In the genomic region with DNA sequence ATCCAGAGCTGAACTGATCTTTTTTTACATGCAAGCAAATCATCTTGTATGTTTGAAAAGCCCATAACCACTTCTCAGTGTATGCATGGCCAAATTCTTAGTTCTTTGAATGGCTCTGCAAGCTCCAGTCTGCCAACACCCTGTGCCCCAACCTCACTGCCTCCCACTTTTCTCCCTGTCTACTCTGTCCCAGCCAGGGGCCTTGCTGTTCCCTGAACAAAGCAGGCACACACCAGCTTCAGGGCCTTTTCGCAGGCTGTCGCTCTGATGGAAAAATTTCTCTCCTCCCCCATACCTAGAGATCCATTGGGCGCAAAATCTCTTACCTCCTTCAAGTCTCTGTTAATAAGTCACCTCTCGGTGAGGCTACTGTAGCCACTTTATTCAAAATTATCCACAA, we compare ENCODE assay signal across 20 mouse cellular contexts.
DNase-seq lines count a peak whose midpoint lies in the region; ATAC-seq and TF ChIP-seq lines count a peak whose summit lies in the region.
"Had no signal": no experiment of that assay in that cellular context is flagged by ENCODE, and none has a peak within 500 bp of the region (broad histone marks: within the 10 kb centered on the region; RNA-seq: fewer than 3 reads in every experiment).

No protein-coding gene starts in this region.

- no peak overlapping the region for H3K27ac ChIP-seq in kidney, embryonic 14.5 days (ENCODE audit: low read depth, low read length)
- H3K27ac ChIP-seq in neural tube, embryonic 15.5 days (replicated peaks), result no peak overlapping the region
- H3K27ac ChIP-seq in kidney, postnatal 0 days, result no peak overlapping the region
- H3K27ac ChIP-seq in liver, postnatal 0 days (ENCODE audit: low read depth), result no peak overlapping the region
- H3K27ac ChIP-seq: embryonic facial prominence, embryonic 10.5 days; embryonic facial prominence, embryonic 12.5 days; forebrain, embryonic 13.5 days; forebrain, embryonic 15.5 days had no signal

- H3K9ac ChIP-seq in kidney, embryonic 14.5 days (ENCODE audit: low read depth, low read length), result no peak overlapping the region
- no peak overlapping the region for H3K9ac ChIP-seq in neural tube, embryonic 15.5 days (replicated peaks)
- H3K9ac ChIP-seq in kidney, postnatal 0 days (ENCODE audit: low read depth, low read length), result no peak overlapping the region
- H3K9ac ChIP-seq in liver, postnatal 0 days (replicated peaks), result no peak overlapping the region
- H3K9ac ChIP-seq: embryonic facial prominence, embryonic 12.5 days; forebrain, embryonic 13.5 days; forebrain, embryonic 15.5 days had no signal

- ATAC-seq in kidney, embryonic 14.5 days (ENCODE audit: low FRiP score, low TSS enrichment), result peak; percentile 83; the same call in 1 of the 2 replicates
- ATAC-seq in neural tube, embryonic 15.5 days (ENCODE audit: low FRiP score), result no peak
- ATAC-seq in kidney, postnatal 0 days (replicated peaks; ENCODE audit: low FRiP score, low read depth), result 0 out of 2 replicates have a peak, but pooled peaks have one; percentile 40
- no peak for ATAC-seq in liver, postnatal 0 days
- ATAC-seq: forebrain, embryonic 13.5 days; forebrain, embryonic 15.5 days had no signal

- no peaks in the 10 kb centered on the region for H3K27me3 ChIP-seq in kidney, embryonic 14.5 days (ENCODE audit: control insufficient read depth, insufficient read depth, low read length)
- H3K27me3 ChIP-seq in neural tube, embryonic 15.5 days (replicated peaks), result no peaks in the 10 kb centered on the region
- H3K27me3 ChIP-seq in kidney, postnatal 0 days (ENCODE audit: insufficient read depth, low read length), result no peaks in the 10 kb centered on the region
- H3K27me3 ChIP-seq in liver, postnatal 0 days (ENCODE audit: insufficient read depth, low read length), result no peaks in the 10 kb centered on the region
- H3K27me3 ChIP-seq: embryonic facial prominence, embryonic 12.5 days; forebrain, embryonic 13.5 days; forebrain, embryonic 15.5 days had no signal

- TF ChIP-seq CTCF in kidney, postnatal 0 days (IDR thresholded peaks at IDR 0.05; ENCODE audit: low read depth), result no peak
- no peak for TF ChIP-seq CTCF in liver, postnatal 0 days (IDR thresholded peaks at IDR 0.05; ENCODE audit: low read depth)

- H3K4me3 ChIP-seq in kidney, embryonic 14.5 days (ENCODE audit: low read length), result no peak overlapping the region
- H3K4me3 ChIP-seq in neural tube, embryonic 15.5 days (replicated peaks), result no peak overlapping the region
- no peak overlapping the region for H3K4me3 ChIP-seq in kidney, postnatal 0 days (replicated peaks; ENCODE audit: low read depth, low read length)
- no peak overlapping the region for H3K4me3 ChIP-seq in liver, postnatal 0 days (ENCODE audit: low read depth, low read length)
- H3K4me3 ChIP-seq: embryonic facial prominence, embryonic 10.5 days; embryonic facial prominence, embryonic 12.5 days; forebrain, embryonic 13.5 days; forebrain, embryonic 15.5 days had no signal

- H3K9me3 ChIP-seq in kidney, embryonic 14.5 days (ENCODE audit: control insufficient read depth, low read length), result no peaks in the 10 kb centered on the region
- no peaks in the 10 kb centered on the region for H3K9me3 ChIP-seq in neural tube, embryonic 15.5 days (replicated peaks)
- H3K9me3 ChIP-seq in kidney, postnatal 0 days (replicated peaks; ENCODE audit: low read length), result no peaks in the 10 kb centered on the region
- no peaks in the 10 kb centered on the region for H3K9me3 ChIP-seq in liver, postnatal 0 days (ENCODE audit: low read length)
- H3K9me3 ChIP-seq: embryonic facial prominence, embryonic 10.5 days; embryonic facial prominence, embryonic 12.5 days; forebrain, embryonic 13.5 days; forebrain, embryonic 15.5 days had no signal

- 52% methylated on average over 4 of the region's 4 CpGs for WGBS in kidney, embryonic 14.5 days
- WGBS in neural tube, embryonic 15.5 days, result 86% methylated on average over 4 of the region's 4 CpGs
- WGBS in kidney, postnatal 0 days, result 45% methylated on average over 4 of the region's 4 CpGs
- 79% methylated on average over 4 of the region's 4 CpGs for whole genome bisulfite sequencing in liver, postnatal 0 days (ENCODE audit: insufficient replicate concordance)

- TF ChIP-seq EP300 in liver, postnatal 0 days (IDR thresholded peaks at IDR 0.05; ENCODE audit: low read depth), result no peak

- no peaks in the 10 kb centered on the region for H3K4me1 ChIP-seq in kidney, embryonic 14.5 days (ENCODE audit: control insufficient read depth, insufficient read depth, low read length)
- no peaks in the 10 kb centered on the region for H3K4me1 ChIP-seq in neural tube, embryonic 15.5 days
- no peaks in the 10 kb centered on the region for H3K4me1 ChIP-seq in kidney, postnatal 0 days (replicated peaks; ENCODE audit: insufficient read depth, low read length)
- no peaks in the 10 kb centered on the region for H3K4me1 ChIP-seq in liver, postnatal 0 days (ENCODE audit: insufficient read depth)
- H3K4me1 ChIP-seq: embryonic facial prominence, embryonic 10.5 days; embryonic facial prominence, embryonic 12.5 days; forebrain, embryonic 13.5 days; forebrain, embryonic 15.5 days had no signal

- peak; percentile 4 to 8 for DNase-seq in kidney, adult 8-10 months
- DNase-seq in kidney, postnatal 25 days, result no peak
- DNase-seq in kidney, postnatal 10 days, result no peak
- peak; percentile 6 for DNase-seq in neural tube, embryonic 10.5 days (ENCODE audit: extremely low spot score, low spot score)
- peak; percentile 7 for DNase-seq in kidney, postnatal 0 days (ENCODE audit: low spot score)
- DNase-seq in liver, postnatal 0 days, result no peak
- DNase-seq: adrenal gland, adult 2 months; adrenal gland, postnatal 14 days; adrenal gland, postnatal 36 days; cerebellum, adult 11-12 months; cerebellum, adult 2 months; cerebellum, adult 9-10 months; cerebellum, postnatal 10 days; cerebellum, postnatal 25 days had no signal

- H3K4me2 ChIP-seq in kidney, embryonic 14.5 days (replicated peaks; ENCODE audit: low read depth, low read length), result no peak overlapping the region
- no peak overlapping the region for H3K4me2 ChIP-seq in neural tube, embryonic 15.5 days
- peak overlapping the region; percentile 23; the same call in 1 of the 2 replicates for H3K4me2 ChIP-seq in kidney, postnatal 0 days (ENCODE audit: low read length)
- H3K4me2 ChIP-seq in liver, postnatal 0 days (ENCODE audit: low read depth, low read length), result no peak overlapping the region
- H3K4me2 ChIP-seq: embryonic facial prominence, embryonic 12.5 days; forebrain, embryonic 13.5 days; forebrain, embryonic 15.5 days had no signal

- no peaks in the 10 kb centered on the region for H3K36me3 ChIP-seq in kidney, embryonic 14.5 days (ENCODE audit: control insufficient read depth, insufficient read depth, low read length)
- no peaks in the 10 kb centered on the region for H3K36me3 ChIP-seq in neural tube, embryonic 15.5 days
- H3K36me3 ChIP-seq in kidney, postnatal 0 days (ENCODE audit: insufficient read depth, low read length), result no peaks in the 10 kb centered on the region
- H3K36me3 ChIP-seq in liver, postnatal 0 days (replicated peaks; ENCODE audit: insufficient read depth, low read length), result no peaks in the 10 kb centered on the region
- H3K36me3 ChIP-seq: embryonic facial prominence, embryonic 10.5 days; embryonic facial prominence, embryonic 12.5 days; forebrain, embryonic 15.5 days had no signal

Comparison
In these comparisons a context has a peak if more than half of its experiments do, and no peak if none do; other contexts are left out.
1. DNase-seq: peak in kidney, adult 8-10 months (2 of 2), neural tube, embryonic 10.5 days (single experiment) and kidney, postnatal 0 days (single experiment); none in kidney, postnatal 25 days (0 of 2), kidney, postnatal 10 days (single experiment) and liver, postnatal 0 days (single experiment).
2. ATAC-seq: peak in kidney, embryonic 14.5 days (single experiment) and kidney, postnatal 0 days (single experiment); none in neural tube, embryonic 15.5 days (single experiment) and liver, postnatal 0 days (single experiment).